Mouse (Mus musculus) CH12F3 (cell line): ENCODE measurements around the gene Clcnka.

Experiments
- in situ Hi-C: fragments of 300-500 bp; cut with MboI; formaldehyde crosslinking; loops from 2 replicates; pipeline ENCODE4 v1.14.3; 2020; ENCODE audit warnings: low sequenced_read_pairs

Gene Clcnka

GRCm38 (mm10) chr4:141398545-141398944 lies at the start of gene Clcnka:
Gene Clcnka, minus strand, starts transcription at chr4:141398724.
- in situ Hi-C loops: no loop called here

- in situ Hi-C loops: no loop called here
Observed at GRCm38 (mm10) chr4:141446211-141446610, 47.7 kb upstream of the Clcnka start.

GRCm38 (mm10) chr4:141445328-141445720 lies 46.8 kb upstream of the Clcnka start:
- in situ Hi-C loops: no loop called here

- in situ Hi-C loops: no loop called here
Observed at GRCm38 (mm10) chr4:141444451-141445327, 46.2 kb upstream of the Clcnka start, which contains the start of gene Zbtb17. Gene Zbtb17, plus strand, starts transcription at chr4:141444654.

GRCm38 (mm10) chr4:141443641-141444429 lies 45.3 kb upstream of the Clcnka start:
- in situ Hi-C loops: no loop called here

- in situ Hi-C loops: no loop called here
Observed at GRCm38 (mm10) chr4:141440877-141441276, 42.4 kb upstream of the Clcnka start.

- in situ Hi-C loops: no loop called here
Observed at GRCm38 (mm10) chr4:141439083-141439803, 40.7 kb upstream of the Clcnka start.

- in situ Hi-C loops: no loop called here
Observed at GRCm38 (mm10) chr4:141435974-141436373, 37.5 kb upstream of the Clcnka start, which contains the start of gene Srarp. Gene Srarp, minus strand, starts transcription at chr4:141436105.

- in situ Hi-C loops: no loop called here
Observed at GRCm38 (mm10) chr4:141433191-141433590, 34.7 kb upstream of the Clcnka start.

- in situ Hi-C loops: no loop called here
Observed at GRCm38 (mm10) chr4:141432666-141433065, 34.1 kb upstream of the Clcnka start.

- in situ Hi-C loops: no loop called here
Observed at GRCm38 (mm10) chr4:141430997-141431396, 32.5 kb upstream of the Clcnka start.

GRCm38 (mm10) chr4:141429847-141430246 lies 31.3 kb upstream of the Clcnka start:
- in situ Hi-C loops: no loop called here

GRCm38 (mm10) chr4:141429381-141429780 lies 30.9 kb upstream of the Clcnka start:
- in situ Hi-C loops: no loop called here

GRCm38 (mm10) chr4:141427921-141428320 lies 29.4 kb upstream of the Clcnka start:
- in situ Hi-C loops: no loop called here

GRCm38 (mm10) chr4:141426796-141427745 lies 28.5 kb upstream of the Clcnka start:
- in situ Hi-C loops: no loop called here

- in situ Hi-C loops: no loop called here
Observed at GRCm38 (mm10) chr4:141425484-141426479, 27.3 kb upstream of the Clcnka start.

- in situ Hi-C loops: no loop called here
Observed at GRCm38 (mm10) chr4:141423691-141424431, 25.3 kb upstream of the Clcnka start.

GRCm38 (mm10) chr4:141423288-141423687 lies 24.8 kb upstream of the Clcnka start:
- in situ Hi-C loops: no loop called here
